Mouse (Mus musculus) liver, adult 2 months (tissue): ENCODE measurements around the gene Txndc8. TPM values are rescaled to one million over a fixed set of nuclear protein-coding genes. Genes with fewer than 3 reads are reported as not detected.

Source experiments
- DNase-seq: peaks from one replicate; pipeline ENCODE4 v3.0.0-alpha.2; 2011; ENCODE audit warnings: low read depth, low spot score; ENCODE audit errors: extremely low read depth
- H3K27ac ChIP-seq: fragments of 200-500 bp; replicated peaks from 2 replicates; pipeline ENCODE4 v1.5.1; 2012; ENCODE audit warnings: low read depth, mild to moderate bottlenecking, control low read depth, inconsistent platforms, low read length; ENCODE audit not compliant: insufficient read depth
- H3K27me3 ChIP-seq: fragments of 200-500 bp; 2 replicates; pipeline ENCODE4 v1.6.1; 2012; ENCODE audit warnings: mild to moderate bottlenecking, moderate library complexity, low read length, inconsistent platforms; ENCODE audit not compliant: control insufficient read depth, insufficient read depth
- H3K36me3 ChIP-seq: fragments of 200-500 bp; 2 replicates; pipeline ENCODE4 v1.6.1; 2012; ENCODE audit warnings: low read length, inconsistent platforms; ENCODE audit not compliant: control insufficient read depth, insufficient read depth
- H3K4me1 ChIP-seq: fragments of 200-500 bp; 2 replicates; pipeline ENCODE4 v1.6.1; 2011; ENCODE audit warnings: low read length; ENCODE audit not compliant: control insufficient read depth, insufficient read depth
- H3K4me3 ChIP-seq: fragments of 200-500 bp; 2 replicates; pipeline ENCODE4 v1.5.1; 2011; ENCODE audit warnings: low read depth, mild to moderate bottlenecking, control low read depth, low read length, moderate library complexity; ENCODE audit not compliant: insufficient read depth
- H3K79me2 ChIP-seq: fragments of 200-500 bp; 2 replicates; pipeline ENCODE4 v1.6.1; 2012; ENCODE audit warnings: inconsistent platforms, mild to moderate bottlenecking, low read length, moderate library complexity; ENCODE audit not compliant: control insufficient read depth, insufficient read depth
- H3K9ac ChIP-seq: fragments of 200-500 bp; 2 replicates; pipeline ENCODE4 v1.6.1; 2012; ENCODE audit warnings: low read depth, mild to moderate bottlenecking, control low read depth, inconsistent platforms, low read length
- CTCF ChIP-seq: fragments of 200-500 bp; IDR thresholded peaks from 2 replicates; pipeline ENCODE4 v1.5.1; 2011; ENCODE audit warnings: low read depth, low read length, control low read depth
- POLR2A ChIP-seq: fragments of 200-500 bp; IDR thresholded peaks from 2 replicates; pipeline ENCODE4 v1.6.1; 2011; ENCODE audit warnings: low read length, control low read depth; ENCODE audit not compliant: insufficient read depth; ENCODE audit errors: extremely low read depth
- WGBS: fragments of 180-500 bp; shearing (Covaris S2); methylation state at CpG from one replicate; pipeline ENCODE4 v1.1.7; 2018; 5-methylcytosine and 5-hydroxymethylcytosine counted together
- polyA plus RNA-seq: library from polyadenylated mRNA; depleted of rRNA; stranded (reverse); fragments of >200 nt; gene quantifications from 2 replicates; pipeline ENCODE4 v1.2.3, GENCODE M21; 2012
- total RNA-seq: library from RNA; depleted of rRNA; stranded (reverse); fragments of >200 nt; gene quantifications from 2 replicates; pipeline ENCODE4 v1.2.3, GENCODE M21; 2014

Gene Txndc8
- total and polyA plus RNA-seq, 2 experiments = not detected

DNA sequence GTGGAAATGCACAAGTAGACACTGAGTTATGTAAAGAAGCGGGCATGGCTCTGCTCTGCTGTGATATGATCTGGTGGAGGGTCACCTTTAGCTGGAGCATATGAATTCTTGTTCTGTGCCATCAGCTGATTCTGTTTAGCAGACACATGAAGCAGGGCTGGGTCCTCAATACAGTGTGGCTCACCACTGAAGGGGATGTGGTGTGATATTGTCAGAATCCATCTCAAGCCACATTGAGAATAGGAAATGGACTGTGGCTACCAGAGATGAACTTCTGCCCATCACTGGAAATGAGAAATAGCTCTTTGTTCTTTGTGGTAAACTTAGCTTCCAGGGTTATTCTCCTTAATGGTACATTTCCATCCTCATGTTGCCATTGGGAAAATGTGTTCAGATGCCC is 17.5 kb downstream of the Txndc8 start:
- Histone ChIP-seq H3K27me3 (no peaks in the 10 kb centered on the region), H3K4me1 (no peaks in the 10 kb centered on the region), H3K79me2 (no peaks in the 10 kb centered on the region), H3K36me3 (no peaks in the 10 kb centered on the region), H3K4me3 (no peak overlapping the region), H3K9ac (no peak overlapping the region), H3K27ac (no peak overlapping the region)
- TF ChIP-seq CTCF (no peak), POLR2A (no peak)
- DNase-seq = no peak
- WGBS = 87% methylated on average over 1 of the region's 1 CpGs

DNA sequence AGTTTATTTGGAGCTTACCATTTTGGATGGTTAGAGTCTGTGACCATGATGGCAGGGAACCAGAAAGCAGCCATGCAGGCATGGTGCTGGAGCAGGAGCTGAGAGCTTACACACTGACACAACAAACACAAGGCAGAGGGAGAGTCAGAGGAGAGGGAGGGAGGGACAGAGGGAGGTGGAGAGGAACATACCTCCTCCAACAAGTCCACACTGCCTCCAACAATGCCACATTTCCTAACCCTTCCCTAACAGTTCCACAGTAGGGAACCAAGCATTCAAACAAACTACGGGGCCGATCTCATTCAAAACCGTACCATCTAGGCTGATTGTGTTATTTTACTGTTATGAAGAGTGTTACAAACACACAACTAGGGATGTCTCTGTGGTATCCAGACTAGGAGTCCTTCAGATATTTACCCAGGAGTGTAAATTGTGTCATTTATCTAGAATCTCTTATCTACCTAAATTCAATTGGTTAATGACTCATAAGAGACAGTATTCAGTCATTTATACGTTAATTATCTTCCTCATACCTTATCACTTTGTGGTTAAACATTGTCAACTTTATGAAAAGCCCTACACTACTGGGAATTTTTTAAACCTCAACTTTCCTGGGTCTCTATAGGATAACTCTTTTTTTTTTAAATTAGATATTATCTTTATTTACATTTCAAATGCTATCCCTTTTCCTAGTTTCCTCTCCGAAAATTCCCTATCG is 34.4 kb downstream of the Txndc8 start:
- 88% methylated on average over 6 of the region's 6 CpGs for WGBS
- peaks cover 3% of the 10 kb centered on the region; the same call in 1 of the 2 replicates for H3K27me3 ChIP-seq
- TF ChIP-seq CTCF (no peak), POLR2A (no peak)

GRCm38 (mm10) chr4:57973592-57974268 is 35.2 kb downstream of the Txndc8 start:
- H3K27me3 ChIP-seq = peaks cover 3% of the 10 kb centered on the region; the same call in 1 of the 2 replicates
- no peak for DNase-seq
- no peaks in the 10 kb centered on the region for H3K36me3 ChIP-seq
- WGBS = 77% methylated on average over 6 of the region's 6 CpGs
- no peaks in the 10 kb centered on the region for H3K4me1 ChIP-seq
- no peaks in the 10 kb centered on the region for H3K79me2 ChIP-seq
- no peak overlapping the region for H3K9ac ChIP-seq
- no peak overlapping the region for H3K27ac ChIP-seq
- TF ChIP-seq CTCF = no peak
- TF ChIP-seq POLR2A = no peak
- no peak overlapping the region for H3K4me3 ChIP-seq

More for the DNA sequence above, 34.4 kb downstream of the Txndc8 start:
- DNase-seq = no peak
- H3K4me1 ChIP-seq = no peaks in the 10 kb centered on the region
- H3K36me3 ChIP-seq = no peaks in the 10 kb centered on the region
- H3K79me2 ChIP-seq = no peaks in the 10 kb centered on the region
- H3K27ac ChIP-seq = no peak overlapping the region
- H3K4me3 ChIP-seq = no peak overlapping the region
- no peak overlapping the region for H3K9ac ChIP-seq

DNA sequence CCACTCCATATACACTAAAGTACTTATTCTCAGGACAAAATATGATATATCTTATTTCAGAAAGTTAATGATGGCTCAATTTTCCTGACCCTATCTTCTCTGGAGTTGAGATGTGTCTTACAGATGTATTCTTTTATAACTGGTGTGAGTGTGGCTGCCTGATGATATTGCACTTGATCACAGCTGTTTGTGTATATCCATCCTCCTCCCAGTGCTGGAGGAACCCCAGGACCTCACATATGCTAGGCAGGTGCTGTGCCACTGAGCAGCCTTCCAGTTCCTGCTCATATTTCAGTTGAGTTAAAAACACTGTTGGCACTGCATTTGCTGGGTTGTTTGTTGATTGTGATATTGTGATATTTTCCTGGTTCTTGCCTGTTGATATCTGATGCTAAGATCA is 38.6 kb downstream of the Txndc8 start:
- Histone ChIP-seq H3K36me3 (no peaks in the 10 kb centered on the region), H3K79me2 (no peaks in the 10 kb centered on the region), H3K9ac (no peak overlapping the region), H3K27ac (no peak overlapping the region), H3K27me3 (no peaks in the 10 kb centered on the region), H3K4me3 (no peak overlapping the region), H3K4me1 (no peaks in the 10 kb centered on the region)
- no peak for DNase-seq
- TF ChIP-seq CTCF (no peak), POLR2A (no peak)

- WGBS = 68% methylated on average over 3 of the region's 3 CpGs
Measured at GRCm38 (mm10) chr4:57967195-57967594, 41.7 kb downstream of the Txndc8 start.

GRCm38 (mm10) chr4:57965516-57965915 is 43.4 kb downstream of the Txndc8 start:
- Histone ChIP-seq H3K79me2 (no peaks in the 10 kb centered on the region), H3K4me1 (no peaks in the 10 kb centered on the region), H3K27me3 (no peaks in the 10 kb centered on the region), H3K27ac (no peak overlapping the region), H3K36me3 (no peaks in the 10 kb centered on the region), H3K4me3 (no peak overlapping the region), H3K9ac (no peak overlapping the region)
- no peak for TF ChIP-seq CTCF
- no peak for TF ChIP-seq POLR2A
- 94% methylated on average over 4 of the region's 4 CpGs for WGBS
- DNase-seq = no peak

More at GRCm38 (mm10) chr4:57967195-57967594, 41.7 kb downstream of the Txndc8 start:
- H3K4me3 ChIP-seq = no peak overlapping the region
- no peak overlapping the region for H3K27ac ChIP-seq
- no peak for TF ChIP-seq CTCF
- TF ChIP-seq POLR2A = no peak
- no peaks in the 10 kb centered on the region for H3K36me3 ChIP-seq
- H3K9ac ChIP-seq = no peak overlapping the region
- H3K79me2 ChIP-seq = no peaks in the 10 kb centered on the region
- H3K27me3 ChIP-seq = no peaks in the 10 kb centered on the region
- no peak for DNase-seq
- no peaks in the 10 kb centered on the region for H3K4me1 ChIP-seq
